Mouse (Mus musculus) CH12.LX (cell line): ENCODE measurements at regions not wholly inside any gene's neighbourhood (a gene's known extent, or its start where the extent isn't known, plus 50 kb on each side); places are given as distances from the start of the nearest gene placed in this dataset.

Source experiments
- DNase-seq: peaks from one replicate; pipeline ENCODE4 v3.0.0-alpha.2; 2013; ENCODE audit errors: extremely low read depth
- H3K27ac ChIP-seq: 2 replicates; pipeline ENCODE4 v1.5.1; 2012; ENCODE audit warnings: low read depth, mild to moderate bottlenecking, control low read depth, moderate library complexity; ENCODE audit not compliant: insufficient read depth
- H3K27me3 ChIP-seq: replicated peaks from 2 replicates; pipeline ENCODE3; 2012; ENCODE audit warnings: inconsistent platforms
- H3K36me3 ChIP-seq, 2 experiments: replicated peaks in 1 of 2; 2 replicates each; pipeline versions ENCODE3 to v1.6.1; 2012; ENCODE audit warnings: inconsistent platforms in 1 of 2, low read length in 1 of 2, mild to moderate bottlenecking in 1 of 2, mixed read lengths in 1 of 2, moderate library complexity in 1 of 2; ENCODE audit not compliant: control insufficient read depth in 1 of 2, insufficient read depth in 1 of 2
- H3K4me1 ChIP-seq, 2 experiments: 2 replicates each; pipeline ENCODE4 v1.6.1; 2012; ENCODE audit warnings: inconsistent platforms in 1 of 2, moderate library complexity in 1 of 2; ENCODE audit not compliant: insufficient read depth in 2 of 2, control insufficient read depth in 1 of 2
- H3K4me2 ChIP-seq: 2 replicates; pipeline ENCODE4 v1.6.1; 2012; ENCODE audit warnings: low read depth, mild to moderate bottlenecking, control low read depth; ENCODE audit not compliant: poor library complexity, insufficient read depth, severe bottlenecking
- H3K4me3 ChIP-seq, 3 experiments: fragments of 150-350 bp in 1 of 3; sonication (generic) in 1 of 3; replicated peaks in 1 of 3; 2 replicates each; pipeline versions ENCODE3 to v1.5.1; 2011 to 2012; ENCODE audit warnings: low read depth in 2 of 3, low read length in 2 of 3, mild to moderate bottlenecking in 2 of 3, moderate library complexity in 2 of 3, control low read depth in 1 of 3, improper control_type of control experiment in 1 of 3, inconsistent platforms in 1 of 3, mixed read lengths in 1 of 3; ENCODE audit not compliant: poor library complexity in 1 of 3
- H3K79me2 ChIP-seq: replicated peaks from 2 replicates; pipeline ENCODE4 v1.6.1; 2012; ENCODE audit warnings: mild to moderate bottlenecking, moderate library complexity; ENCODE audit not compliant: control insufficient read depth, poor library complexity, insufficient read depth, severe bottlenecking; ENCODE audit errors: extremely low read depth
- H3K9ac ChIP-seq: 2 replicates; pipeline ENCODE4 v1.6.1; 2012; ENCODE audit warnings: low read depth, mild to moderate bottlenecking, control low read depth, moderate library complexity; ENCODE audit not compliant: insufficient read depth
- H3K9me3 ChIP-seq: replicated peaks from 2 replicates; pipeline ENCODE3; 2012; ENCODE audit warnings: low read length, inconsistent platforms, mixed read lengths
- CHD1 ChIP-seq: IDR thresholded peaks from 2 replicates; pipeline ENCODE4 v1.6.1; 2012; ENCODE audit warnings: low read depth, low read length, improper control_type of control experiment, inconsistent platforms
- CHD2 ChIP-seq: IDR thresholded peaks from 2 replicates; pipeline ENCODE4 v1.6.1; 2011; ENCODE audit warnings: low read length, improper control_type of control experiment
- CTCF ChIP-seq, 2 experiments: IDR thresholded peaks in 1 of 2; conservative IDR thresholded peaks in 1 of 2; 2 replicates each; pipeline ENCODE4 v1.5.1; 2011 to 2012; ENCODE audit warnings: low read depth in 2 of 2, low read length in 2 of 2, improper control_type of control experiment in 1 of 2, inconsistent platforms in 1 of 2, mild to moderate bottlenecking in 1 of 2, moderate library complexity in 1 of 2
- ELF1 ChIP-seq: IDR thresholded peaks from 2 replicates; pipeline ENCODE4 v1.6.1; 2014; ENCODE audit warnings: low read depth, mild to moderate bottlenecking, inconsistent platforms, low read length, improper control_type of control experiment
- EP300 ChIP-seq: IDR thresholded peaks from 2 replicates; pipeline ENCODE4 v1.6.1; 2011; ENCODE audit warnings: low read length, improper control_type of control experiment
- ETS1 ChIP-seq: conservative IDR thresholded peaks from 2 replicates; pipeline ENCODE4 v1.6.1; 2012; ENCODE audit warnings: low read depth, mild to moderate bottlenecking, inconsistent platforms, low read length, improper control_type of control experiment, moderate library complexity
- GABPA ChIP-seq: IDR thresholded peaks from 2 replicates; pipeline ENCODE4 v1.6.1; 2012; ENCODE audit warnings: low read depth, low read length, improper control_type of control experiment, inconsistent platforms; ENCODE audit not compliant: insufficient replicate concordance
- IRF4 ChIP-seq: IDR thresholded peaks from 2 replicates; pipeline ENCODE4 v1.6.1; 2014; ENCODE audit warnings: low read depth, mild to moderate bottlenecking, inconsistent platforms, low read length, improper control_type of control experiment
- JUN ChIP-seq: IDR thresholded peaks from 2 replicates; pipeline ENCODE4 v1.6.1; 2011; ENCODE audit warnings: low read depth, mild to moderate bottlenecking, low read length, improper control_type of control experiment, moderate library complexity; ENCODE audit not compliant: insufficient read depth
- JUND ChIP-seq: conservative IDR thresholded peaks from 2 replicates; pipeline ENCODE4 v1.6.1; 2011; ENCODE audit warnings: low read depth, low read length, improper control_type of control experiment
- KAT2A ChIP-seq: IDR thresholded peaks from 2 replicates; pipeline ENCODE4 v1.6.1; 2012; ENCODE audit warnings: low read length, improper control_type of control experiment, inconsistent platforms; ENCODE audit not compliant: insufficient replicate concordance
- MAFK ChIP-seq: IDR thresholded peaks from 2 replicates; pipeline ENCODE4 v1.6.1; 2011; ENCODE audit warnings: low read length, improper control_type of control experiment; ENCODE audit not compliant: insufficient replicate concordance
- MAX ChIP-seq: IDR thresholded peaks from 2 replicates; pipeline ENCODE4 v1.6.1; 2011; ENCODE audit warnings: low read length, improper control_type of control experiment
- MYC ChIP-seq: IDR thresholded peaks from 2 replicates; pipeline ENCODE4 v1.6.1; 2011; ENCODE audit warnings: low read depth, mild to moderate bottlenecking, improper control_type of control experiment, low read length
- PAX5 ChIP-seq: IDR thresholded peaks from 2 replicates; pipeline ENCODE4 v1.6.1; 2012; ENCODE audit warnings: low read length, inconsistent platforms, mixed read lengths
- POLR2A ChIP-seq: IDR thresholded peaks from 2 replicates; pipeline ENCODE4 v1.6.1; 2011; ENCODE audit warnings: low read depth, mild to moderate bottlenecking, improper control_type of control experiment, low read length
- RAD21 ChIP-seq: IDR thresholded peaks from 2 replicates; pipeline ENCODE4 v1.6.1; 2011; ENCODE audit warnings: low read depth, mild to moderate bottlenecking, low read length, improper control_type of control experiment, moderate library complexity
- RCOR1 ChIP-seq: conservative IDR thresholded peaks from 2 replicates; pipeline ENCODE4 v1.6.1; 2012; ENCODE audit warnings: low read depth, mild to moderate bottlenecking, inconsistent platforms, low read length, improper control_type of control experiment
- SIN3A ChIP-seq: IDR thresholded peaks from 2 replicates; pipeline ENCODE4 v1.6.1; 2012; ENCODE audit warnings: low read length, improper control_type of control experiment, inconsistent platforms
- SMC3 ChIP-seq: IDR thresholded peaks from 2 replicates; pipeline ENCODE4 v1.6.1; 2011; ENCODE audit warnings: low read depth, low read length, improper control_type of control experiment
- TCF12 ChIP-seq: IDR thresholded peaks from 2 replicates; pipeline ENCODE4 v1.6.1; 2014; ENCODE audit warnings: low read depth, mild to moderate bottlenecking, inconsistent platforms, low read length, improper control_type of control experiment
- UBTF ChIP-seq: IDR thresholded peaks from 2 replicates; pipeline ENCODE4 v1.6.1; 2012; ENCODE audit warnings: low read depth, mild to moderate bottlenecking, inconsistent platforms, low read length, improper control_type of control experiment, moderate library complexity
- USF2 ChIP-seq: conservative IDR thresholded peaks from 2 replicates; pipeline ENCODE4 v1.6.1; 2011; ENCODE audit warnings: low read depth, low read length, improper control_type of control experiment
- ZKSCAN1 ChIP-seq: IDR thresholded peaks from 2 replicates; pipeline ENCODE4 v1.6.1; 2012; ENCODE audit warnings: low read depth, inconsistent platforms, low read length, improper control_type of control experiment, borderline replicate concordance
- ZMIZ1 ChIP-seq: IDR thresholded peaks from 2 replicates; pipeline ENCODE4 v1.6.1; 2012; ENCODE audit warnings: low read depth, mild to moderate bottlenecking, inconsistent platforms, low read length, improper control_type of control experiment
- dilution Hi-C: fragments of 300-500 bp; cut with MboI; formaldehyde crosslinking; loops from 2 replicates; pipeline ENCODE4 v1.14.3; 2020; ENCODE audit warnings: low sequenced_read_pairs; ENCODE audit not compliant: extremely low pct_unique_long_range_greater_than_20kb, extremely low pct_ligation_motif_present
- in situ Hi-C: fragments of 300-500 bp; cut with MboI; formaldehyde crosslinking; loops from 3 replicates; pipeline ENCODE4 v1.14.3; 2019; ENCODE audit warnings: low sequenced_read_pairs, low pct_ligation_motif_present, low pct_unique_long_range_greater_than_20kb, mixed read lengths

DNA sequence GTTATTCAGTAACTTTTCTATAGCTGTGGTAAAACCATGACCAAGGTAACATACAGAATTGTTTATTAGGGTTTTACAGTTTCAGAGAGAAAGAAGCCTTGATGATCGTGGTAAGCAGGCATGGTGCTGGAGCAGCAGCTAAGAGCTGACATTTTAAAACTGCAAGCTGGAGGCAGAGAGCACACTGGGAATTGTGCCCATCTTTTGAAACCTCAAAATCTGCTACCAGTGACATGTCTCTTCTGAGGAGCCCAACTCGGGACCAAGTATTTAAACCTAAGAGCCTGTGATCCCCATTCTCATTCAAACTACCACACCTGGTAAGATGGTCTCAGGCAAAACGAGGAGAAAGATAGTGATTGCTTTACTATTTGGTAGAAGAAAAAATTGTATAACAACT lies 125.6 kb upstream of the Arpp21 start:
- H3K4me2 ChIP-seq: no peak overlapping the region
- TF ChIP-seq ETS1 (no peak), RCOR1 (no peak), UBTF (no peak), ZKSCAN1 (no peak), JUN (no peak), CHD1 (no peak), JUND (no peak), MYC (no peak), USF2 (no peak), ELF1 (no peak), MAFK (no peak), PAX5 (no peak), SMC3 (no peak), TCF12 (no peak), CHD2 (no peak), IRF4 (no peak), CTCF (conservative IDR thresholded peaks at IDR 0.05 in 1 of 2, IDR thresholded peaks at IDR 0.05 in 1 of 2; ENCODE audit: low read depth in 2 of 2, low read length in 2 of 2) (no peak), SIN3A (no peak)
- no peaks in the 10 kb centered on the region for H3K79me2 ChIP-seq
- no peak for DNase-seq
- no peaks in the 10 kb centered on the region for H3K36me3 ChIP-seq
- H3K27me3 ChIP-seq: no peaks in the 10 kb centered on the region
- H3K4me1 ChIP-seq: no peaks in the 10 kb centered on the region
- no peak overlapping the region for H3K9ac ChIP-seq
- peaks cover 49% of the 10 kb centered on the region for H3K9me3 ChIP-seq
- no peak overlapping the region for H3K27ac ChIP-seq
- in situ Hi-C loops (no loop called here), dilution Hi-C loops (no loop called here)
- no peak overlapping the region for H3K4me3 ChIP-seq

DNA sequence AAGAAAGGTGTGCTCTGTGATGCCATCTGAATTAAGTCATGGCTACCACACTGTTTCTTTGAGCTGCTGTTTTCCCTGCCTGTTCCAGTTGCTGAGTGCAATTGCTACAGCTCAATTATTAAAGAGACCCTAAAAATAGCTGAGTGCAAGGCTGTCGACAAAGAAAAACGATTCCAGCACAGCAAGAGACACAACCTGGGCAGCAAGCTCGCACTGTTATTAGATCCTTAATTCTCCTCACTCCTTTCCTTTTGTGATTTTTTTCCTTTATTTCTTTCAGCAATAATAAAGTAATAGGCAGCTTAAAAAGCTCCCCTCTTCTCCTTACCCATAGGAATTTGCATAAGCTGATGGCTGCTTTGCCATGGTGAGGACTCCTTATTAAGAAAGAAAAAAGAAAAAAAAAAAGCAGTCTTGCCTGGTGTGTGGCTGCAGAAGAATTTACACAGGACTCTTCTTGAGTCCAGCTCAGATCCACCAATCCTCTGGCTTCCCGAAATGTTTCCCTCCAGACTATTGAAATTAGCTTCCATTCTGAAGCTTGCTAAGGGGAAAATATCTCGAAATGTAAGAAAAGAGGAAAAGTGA lies 123.1 kb upstream of the Arpp21 start:
- TF ChIP-seq TCF12 (no peak), EP300 (no peak), UBTF (no peak), KAT2A (no peak), ZKSCAN1 (no peak), ELF1 (no peak), GABPA (no peak), ZMIZ1 (no peak), MYC (no peak), POLR2A (no peak), CHD1 (no peak), CHD2 (no peak), MAX (no peak), JUN (no peak), RAD21 (no peak), SIN3A (no peak), CTCF (conservative IDR thresholded peaks at IDR 0.05 in 1 of 2, IDR thresholded peaks at IDR 0.05 in 1 of 2; ENCODE audit: low read depth in 2 of 2, low read length in 2 of 2) (no peak)
- no peaks in the 10 kb centered on the region for H3K79me2 ChIP-seq
- in situ Hi-C loops: no loop called here
- no peaks in the 10 kb centered on the region for H3K36me3 ChIP-seq
- DNase-seq: no peak
- no peak overlapping the region for H3K4me2 ChIP-seq
- H3K27ac ChIP-seq: no peak overlapping the region
- H3K4me3 ChIP-seq: no peak overlapping the region
- H3K9ac ChIP-seq: no peak overlapping the region
- H3K27me3 ChIP-seq: no peaks in the 10 kb centered on the region
- H3K9me3 ChIP-seq: peaks cover 48% of the 10 kb centered on the region
- H3K4me1 ChIP-seq: no peaks in the 10 kb centered on the region
- dilution Hi-C loops: no loop called here
